Mouse (Mus musculus) G1E (cell line): ENCODE measurements around the gene Nudt12. TPM values are rescaled to one million over a fixed set of nuclear protein-coding genes. Genes with fewer than 3 reads are reported as not detected.

Experiments used
- ATAC-seq: 2 replicates; pipeline ENCODE4 v1.8.0; 2016; ENCODE audit warnings: mild to moderate bottlenecking; ENCODE audit not compliant: insufficient number of reproducible peaks, poor library complexity, low FRiP score, severe bottlenecking; ENCODE audit errors: extremely low read depth
- DNase-seq: peaks from one replicate; pipeline ENCODE4 v3.0.0; 2012; ENCODE audit warnings: low spot score
- H3K27me3 ChIP-seq: 2 replicates; pipeline ENCODE4 v1.6.1; 2012; ENCODE audit warnings: mild to moderate bottlenecking, low read length, inconsistent platforms; ENCODE audit not compliant: insufficient read depth
- H3K36me3 ChIP-seq: replicated peaks from 2 replicates; pipeline ENCODE3; 2012; ENCODE audit warnings: mild to moderate bottlenecking, inconsistent platforms
- H3K4me1 ChIP-seq: 2 replicates; pipeline ENCODE4 v1.6.1; 2012; ENCODE audit warnings: low read depth, low read length, inconsistent platforms, mixed read lengths; ENCODE audit not compliant: insufficient read depth
- H3K4me3 ChIP-seq: 2 replicates; pipeline ENCODE4 v1.5.1; 2012; ENCODE audit warnings: low read depth, mild to moderate bottlenecking, inconsistent platforms, low read length, moderate library complexity, mixed read lengths
- H3K9me3 ChIP-seq: replicated peaks from 2 replicates; pipeline ENCODE4 v1.6.1; 2012; ENCODE audit warnings: inconsistent platforms
- CTCF ChIP-seq: IDR thresholded peaks from 2 replicates; pipeline ENCODE4 v1.5.1; 2012; ENCODE audit warnings: low read depth, low read length, inconsistent platforms, mixed read lengths
- GATA1 ChIP-seq: IDR thresholded peaks from 2 replicates; pipeline ENCODE4 v1.6.1; 2012; ENCODE audit warnings: borderline replicate concordance, low read length, inconsistent platforms, mixed read lengths
- GATA2 ChIP-seq: IDR thresholded peaks from 2 replicates; pipeline ENCODE4 v1.6.1; 2012; ENCODE audit warnings: low read depth, low read length, inconsistent platforms, borderline replicate concordance
- POLR2AphosphoS5 ChIP-seq: IDR thresholded peaks from 2 replicates; pipeline ENCODE4 v1.6.1; 2012; ENCODE audit warnings: low read depth, low read length, inconsistent platforms; ENCODE audit not compliant: insufficient replicate concordance
- TAL1 ChIP-seq: conservative IDR thresholded peaks from 2 replicates; pipeline ENCODE4 v1.6.1; 2012; ENCODE audit warnings: low read depth, low read length, inconsistent platforms, mixed read lengths
- polyA plus RNA-seq: library from polyadenylated mRNA; stranded (reverse); fragments of >175 nt; gene quantifications from 2 replicates; pipeline ENCODE4 v1.2.3, GENCODE M21; 2012
- total RNA-seq, 2 experiments: library from RNA; stranded (forward) in 1 of 2; stranded (reverse) in 1 of 2; fragments of 200-1000 nt in 1 of 2; fragments of >200 nt in 1 of 2; fragmentation: Nextera tagmentation in 1 of 2; gene quantifications; 2 replicates each; pipeline ENCODE4 v1.2.3; 2014 to 2017

Nudt12 gene
- not detected in 2 replicates for total RNA-seq (2014; fragmentation: Nextera tagmentation)
- total RNA-seq (2017), result 0.05 TPM in 1 of 2 replicates, not detected in the other
- not detected in 2 replicates for polyA plus RNA-seq

DNA sequence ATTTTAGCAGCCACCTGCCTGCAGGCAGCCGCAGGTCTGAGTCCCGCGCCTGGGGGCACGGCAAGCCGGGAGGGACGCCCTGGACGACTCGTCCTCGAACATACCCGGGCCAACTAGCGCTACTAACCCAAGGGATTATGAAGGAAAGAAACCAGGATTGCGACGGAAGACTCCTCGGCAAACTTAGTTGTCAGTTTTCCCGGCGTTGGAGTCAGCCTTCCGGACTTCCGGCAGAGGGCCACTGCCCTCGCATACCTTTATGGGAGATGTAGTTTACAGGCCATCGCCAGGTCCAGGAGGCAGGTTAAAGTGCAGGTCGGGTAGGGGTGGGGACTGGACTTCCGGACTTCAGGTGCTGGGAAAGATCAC is at the start of gene Nudt12:
Nudt12 (minus strand) TSS at position 282 of the 369 bp plus-strand sequence.
- Histone ChIP-seq H3K36me3 (no peaks in the 10 kb centered on the region), H3K9me3 (peaks cover 26% of the 10 kb centered on the region), H3K4me3 (no peak within 1 kb of the TSS), H3K4me1 (no peaks in the 10 kb centered on the region), H3K27me3 (no peaks in the 10 kb centered on the region)
- TF ChIP-seq POLR2AphosphoS5, result no peak
- TF ChIP-seq GATA2, result no peak
- TF ChIP-seq GATA1, result no peak
- no peak for TF ChIP-seq CTCF
- TF ChIP-seq TAL1, result no peak
- ATAC-seq (no peak), DNase-seq (no peak)

- DNase-seq (no peak), ATAC-seq (no peak)
- Histone ChIP-seq H3K9me3 (no peaks in the 10 kb centered on the region), H3K36me3 (no peaks in the 10 kb centered on the region), H3K4me1 (no peaks in the 10 kb centered on the region), H3K4me3 (no peak overlapping the region), H3K27me3 (no peaks in the 10 kb centered on the region)
- no peak for TF ChIP-seq POLR2AphosphoS5
- TF ChIP-seq TAL1, result no peak
Measured at GRCm38 (mm10) chr17:59053306-59053705, 40.1 kb upstream of the Nudt12 start.

DNA sequence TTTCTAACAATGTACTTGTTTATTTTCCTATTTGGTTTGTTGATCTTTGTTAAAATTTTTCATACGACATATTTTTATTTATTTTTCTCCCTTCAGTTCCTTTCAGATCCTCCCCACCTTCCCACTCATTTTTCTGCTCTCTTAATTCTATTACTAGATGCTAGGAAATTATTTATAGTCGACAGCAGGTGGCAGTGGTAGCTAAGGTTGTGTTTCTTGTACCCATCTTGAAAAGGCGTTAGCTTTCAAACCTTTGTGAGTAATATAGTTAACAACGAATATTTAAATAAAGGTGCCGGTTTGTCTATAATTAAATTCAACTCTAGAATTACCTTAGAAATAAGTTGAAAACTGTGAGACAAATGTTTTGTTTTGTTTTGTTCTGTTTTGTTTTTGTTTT is 26.6 kb upstream of the Nudt12 start:
- TF ChIP-seq POLR2AphosphoS5 (no peak), GATA1 (no peak), TAL1 (no peak), CTCF (no peak), GATA2 (no peak)
- ATAC-seq (no peak), DNase-seq (no peak)
- Histone ChIP-seq H3K9me3 (peaks cover 2% of the 10 kb centered on the region; the same call in 1 of the 2 replicates), H3K4me1 (no peaks in the 10 kb centered on the region), H3K4me3 (no peak overlapping the region), H3K36me3 (no peaks in the 10 kb centered on the region), H3K27me3 (no peaks in the 10 kb centered on the region)

DNA sequence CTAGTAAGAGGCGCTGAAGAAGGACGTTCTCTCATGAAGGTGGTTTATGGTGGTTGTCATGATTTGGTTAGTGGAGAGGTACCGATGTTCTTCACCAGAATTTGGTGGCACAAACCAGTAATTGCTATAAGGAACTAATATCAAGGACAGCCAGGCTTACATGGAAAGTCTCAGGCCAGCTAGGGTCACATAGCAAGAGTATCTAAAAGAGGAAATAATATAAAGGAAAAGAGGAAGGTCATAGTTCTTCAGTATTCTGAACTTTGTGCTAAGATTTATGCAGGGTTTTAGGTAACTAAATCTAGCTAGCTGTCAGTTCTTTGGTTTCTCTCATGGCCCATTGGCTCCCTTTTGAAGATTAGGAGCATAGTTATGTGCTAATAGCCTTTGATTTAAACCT is 20.3 kb upstream of the Nudt12 start:
- Histone ChIP-seq H3K36me3 (no peaks in the 10 kb centered on the region), H3K4me3 (no peak overlapping the region), H3K27me3 (no peaks in the 10 kb centered on the region), H3K4me1 (no peaks in the 10 kb centered on the region), H3K9me3 (peaks cover 6% of the 10 kb centered on the region)
- DNase-seq, result no peak
- TF ChIP-seq CTCF (no peak), GATA2 (no peak), GATA1 (no peak), TAL1 (no peak), POLR2AphosphoS5 (no peak)
- no peak for ATAC-seq

- Histone ChIP-seq H3K36me3 (no peaks in the 10 kb centered on the region), H3K9me3 (peaks cover 18% of the 10 kb centered on the region), H3K4me3 (no peak overlapping the region), H3K4me1 (no peaks in the 10 kb centered on the region), H3K27me3 (no peaks in the 10 kb centered on the region)
- no peak for TF ChIP-seq GATA2
- no peak for TF ChIP-seq GATA1
- no peak for TF ChIP-seq CTCF
- TF ChIP-seq TAL1, result no peak
- no peak for TF ChIP-seq POLR2AphosphoS5
- no peak for ATAC-seq
- no peak for DNase-seq
Measured at GRCm38 (mm10) chr17:59026336-59026735, 13.2 kb upstream of the Nudt12 start.

- ATAC-seq (no peak), DNase-seq (no peak)
- no peaks in the 10 kb centered on the region for H3K27me3 ChIP-seq
- no peaks in the 10 kb centered on the region for H3K4me1 ChIP-seq
- no peaks in the 10 kb centered on the region for H3K36me3 ChIP-seq
- no peak overlapping the region for H3K4me3 ChIP-seq
- peaks cover 19% of the 10 kb centered on the region for H3K9me3 ChIP-seq
- TF ChIP-seq POLR2AphosphoS5 (no peak), GATA1 (no peak), GATA2 (no peak)
Measured at GRCm38 (mm10) chr17:59024502-59024901, 11.3 kb upstream of the Nudt12 start.

GRCm38 (mm10) chr17:59023971-59024370 is 10.8 kb upstream of the Nudt12 start:
- ATAC-seq (no peak), DNase-seq (no peak)
- no peaks in the 10 kb centered on the region for H3K4me1 ChIP-seq
- H3K9me3 ChIP-seq, result peaks cover 19% of the 10 kb centered on the region
- no peak overlapping the region for H3K4me3 ChIP-seq
- no peaks in the 10 kb centered on the region for H3K36me3 ChIP-seq
- no peaks in the 10 kb centered on the region for H3K27me3 ChIP-seq
- no peak for TF ChIP-seq TAL1
- TF ChIP-seq GATA2, result no peak
- TF ChIP-seq CTCF, result no peak
- no peak for TF ChIP-seq POLR2AphosphoS5
- no peak for TF ChIP-seq GATA1
